Mouse (Mus musculus) testis, adult 2 months (tissue): Measurements from ENCODE around the gene Otulin. TPM values are rescaled to one million over a fixed set of nuclear protein-coding genes. Genes with fewer than 3 reads are reported as not detected.

Source experiments
- H3K27ac ChIP-seq: fragments of 200-500 bp; 2 replicates; pipeline ENCODE4 v1.5.1; 2012; ENCODE audit warnings: low read depth, low read length; ENCODE audit not compliant: control insufficient read depth, insufficient read depth
- H3K27me3 ChIP-seq: fragments of 200-500 bp; 2 replicates; pipeline ENCODE4 v1.6.1; 2012; ENCODE audit warnings: mild to moderate bottlenecking, low read length, moderate library complexity; ENCODE audit not compliant: control insufficient read depth, insufficient read depth
- H3K36me3 ChIP-seq: fragments of 200-500 bp; 2 replicates; pipeline ENCODE4 v1.6.1; 2012; ENCODE audit warnings: mild to moderate bottlenecking, low read length; ENCODE audit not compliant: control insufficient read depth, insufficient read depth
- H3K4me1 ChIP-seq: fragments of 200-500 bp; 2 replicates; pipeline ENCODE4 v1.6.1; 2012; ENCODE audit warnings: low read length; ENCODE audit not compliant: control insufficient read depth, insufficient read depth
- H3K4me3 ChIP-seq: fragments of 200-500 bp; 2 replicates; pipeline ENCODE4 v1.5.1; 2012; ENCODE audit warnings: low read depth, mild to moderate bottlenecking, low read length, moderate library complexity, mixed read lengths; ENCODE audit not compliant: control insufficient read depth
- CTCF ChIP-seq: fragments of 200-500 bp; IDR thresholded peaks from 2 replicates; pipeline ENCODE4 v1.5.1; 2012; ENCODE audit warnings: low read depth, mild to moderate bottlenecking, inconsistent platforms, low read length, moderate library complexity; ENCODE audit not compliant: control insufficient read depth, insufficient read depth, insufficient replicate concordance
- POLR2A ChIP-seq: fragments of 200-500 bp; IDR thresholded peaks from 2 replicates; pipeline ENCODE4 v1.6.1; 2012; ENCODE audit warnings: low read depth, mild to moderate bottlenecking, inconsistent platforms, low read length, moderate library complexity; ENCODE audit not compliant: control insufficient read depth
- polyA plus RNA-seq: library from polyadenylated mRNA; depleted of rRNA; stranded (reverse); fragments of >200 nt; gene quantifications from 2 replicates; pipeline ENCODE4 v1.2.3, GENCODE M21; 2012

The Otulin gene
- polyA plus RNA-seq, 1 experiment = 11.2 TPM

DNA sequence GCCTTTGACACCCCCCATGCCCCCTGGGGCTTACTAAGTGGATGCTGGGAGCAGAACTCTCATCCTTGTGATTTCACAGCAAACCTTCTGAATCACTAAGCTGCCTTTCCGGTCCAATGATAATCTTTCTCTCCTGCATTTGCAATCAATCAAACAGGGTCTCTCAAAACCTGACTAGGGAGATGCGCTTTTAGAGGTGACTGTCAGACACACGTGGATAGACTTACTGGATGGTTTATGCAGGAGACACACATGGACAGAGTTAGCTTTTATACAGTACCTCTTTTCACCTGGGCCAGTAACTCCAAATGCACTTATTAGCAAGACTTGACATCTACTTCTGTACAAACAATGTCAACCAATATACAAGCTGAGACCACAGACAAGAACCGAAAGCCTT, 33.0 kb downstream of the Otulin start:
- Histone ChIP-seq H3K36me3 (no peaks in the 10 kb centered on the region; the same call in 1 of the 2 replicates), H3K4me1 (no peaks in the 10 kb centered on the region), H3K27me3 (no peaks in the 10 kb centered on the region), H3K27ac (no peak overlapping the region), H3K4me3 (no peak overlapping the region)
- no peak for TF ChIP-seq CTCF
- no peak for TF ChIP-seq POLR2A

DNA sequence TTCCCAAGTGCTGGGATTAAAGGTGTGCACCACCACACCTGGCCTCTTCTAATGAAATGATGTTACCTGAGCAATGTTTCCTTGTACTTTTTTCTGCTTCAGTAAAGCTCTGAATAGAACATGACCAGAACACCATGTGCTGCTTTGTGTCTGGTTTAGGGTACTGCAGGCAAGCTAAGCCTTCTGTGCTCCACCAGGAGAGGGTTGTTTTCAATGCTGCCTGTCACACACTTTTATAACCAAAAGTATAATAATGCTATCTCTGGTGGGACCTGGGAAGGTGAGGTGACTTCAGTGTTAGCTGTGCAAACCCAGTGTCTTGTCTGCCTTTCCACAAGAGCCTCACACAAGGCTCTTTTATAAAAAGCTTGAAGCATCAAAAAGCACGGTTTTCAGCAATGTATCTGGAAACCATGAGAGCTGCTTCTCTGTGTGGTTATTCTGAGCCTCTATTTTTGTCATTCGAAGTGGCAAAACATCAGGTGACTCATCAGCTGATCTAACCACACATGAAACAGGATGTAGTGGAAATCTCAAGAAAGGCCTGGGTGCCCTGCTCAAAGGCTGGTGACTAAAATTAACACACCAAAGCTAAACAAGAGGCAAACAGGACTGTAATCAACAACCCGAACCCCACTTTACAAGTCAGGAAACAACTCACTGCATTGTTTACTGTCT, 33.9 kb downstream of the Otulin start:
- H3K4me1 ChIP-seq = no peaks in the 10 kb centered on the region
- TF ChIP-seq CTCF (no peak), POLR2A (no peak)
- no peak overlapping the region for H3K27ac ChIP-seq
- no peaks in the 10 kb centered on the region; the same call in 1 of the 2 replicates for H3K36me3 ChIP-seq
- H3K27me3 ChIP-seq = no peaks in the 10 kb centered on the region
- no peak overlapping the region for H3K4me3 ChIP-seq

DNA sequence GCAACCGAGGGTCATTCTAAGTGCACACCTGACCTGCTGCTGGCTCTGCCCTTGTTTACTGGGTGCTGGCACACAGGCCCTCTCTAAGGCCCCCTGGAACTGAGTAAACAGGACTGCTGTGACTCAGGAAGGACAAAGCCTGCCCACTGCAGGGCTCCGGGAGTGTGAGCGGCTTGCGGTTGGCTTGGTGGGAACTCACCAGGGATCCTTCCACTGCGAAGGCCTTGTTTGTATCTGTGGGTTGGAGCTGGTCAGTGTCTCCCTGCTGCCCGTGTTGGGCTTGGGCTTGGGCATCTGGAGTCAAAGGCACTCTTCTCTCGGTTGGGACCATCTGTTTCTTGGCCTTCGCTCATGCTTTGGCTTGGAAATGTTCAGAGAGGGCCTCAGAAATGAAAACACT, 34.9 kb downstream of the Otulin start:
- no peak overlapping the region for H3K4me3 ChIP-seq
- no peak overlapping the region for H3K27ac ChIP-seq
- no peaks in the 10 kb centered on the region; the same call in 1 of the 2 replicates for H3K36me3 ChIP-seq
- no peaks in the 10 kb centered on the region for H3K4me1 ChIP-seq
- H3K27me3 ChIP-seq = no peaks in the 10 kb centered on the region
- TF ChIP-seq CTCF = no peak
- no peak for TF ChIP-seq POLR2A

- Histone ChIP-seq H3K36me3 (no peaks in the 10 kb centered on the region; the same call in 1 of the 2 replicates), H3K27me3 (no peaks in the 10 kb centered on the region), H3K4me3 (no peak overlapping the region), H3K27ac (no peak overlapping the region), H3K4me1 (no peaks in the 10 kb centered on the region)
- TF ChIP-seq POLR2A = no peak
- TF ChIP-seq CTCF = no peak
Observed at GRCm38 (mm10) chr15:27594973-27595372, 35.5 kb downstream of the Otulin start.

DNA sequence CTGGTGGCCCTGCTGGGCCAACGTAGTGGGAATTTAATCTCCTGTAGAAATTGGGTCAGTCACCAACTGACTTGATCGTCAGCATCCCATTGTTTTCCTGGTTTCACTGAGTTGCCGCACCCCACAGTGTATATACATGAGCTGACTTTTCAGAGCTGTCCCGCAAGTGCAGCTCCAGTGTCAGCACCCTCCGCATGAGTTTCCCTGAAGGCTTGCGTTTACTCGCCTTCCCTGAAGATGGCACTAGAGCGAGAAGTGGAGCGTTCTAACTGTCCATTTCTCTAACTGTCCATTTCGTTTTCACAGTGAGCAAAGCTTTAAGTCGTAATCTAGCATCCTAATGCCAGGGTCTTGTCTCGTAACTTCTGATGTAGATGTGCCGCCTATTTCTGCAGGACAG, 36.8 kb downstream of the Otulin start:
- Histone ChIP-seq H3K4me3 (no peak overlapping the region), H3K27me3 (no peaks in the 10 kb centered on the region), H3K27ac (no peak overlapping the region), H3K36me3 (no peaks in the 10 kb centered on the region; the same call in 1 of the 2 replicates), H3K4me1 (no peaks in the 10 kb centered on the region)
- no peak for TF ChIP-seq CTCF
- no peak for TF ChIP-seq POLR2A

DNA sequence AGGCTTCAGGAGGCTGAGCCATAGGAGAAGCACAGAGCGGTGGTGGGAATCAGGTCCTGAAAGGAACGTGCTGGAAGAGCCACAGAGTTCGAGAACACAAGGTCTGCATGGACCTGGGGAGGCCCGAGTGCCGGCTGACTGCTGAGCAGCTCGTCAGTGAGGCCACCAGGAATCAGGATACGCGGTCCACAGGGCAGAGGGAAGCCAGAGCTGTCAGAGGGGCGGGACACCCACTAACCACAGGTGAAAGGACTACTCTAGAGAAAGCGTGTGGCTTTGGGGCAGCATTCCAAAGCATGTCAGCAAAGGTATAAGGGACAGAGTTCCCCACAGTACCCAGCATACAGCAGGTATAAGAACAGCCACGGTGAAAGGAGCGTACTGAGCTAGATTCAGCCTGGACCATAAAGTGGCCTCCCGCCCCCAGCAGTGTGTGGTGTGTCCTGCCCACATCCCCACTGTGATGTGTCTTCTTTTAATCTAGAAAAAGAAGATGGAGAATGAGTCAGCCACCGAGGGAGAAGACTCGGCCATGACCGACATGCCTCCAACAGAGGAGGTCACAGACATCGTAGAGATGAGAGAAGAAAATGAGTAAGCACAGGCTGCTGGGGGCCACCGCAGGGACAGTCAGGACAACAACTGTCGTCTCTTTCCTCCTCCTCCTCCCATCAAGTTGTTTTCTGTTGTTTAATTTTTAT, 37.7 kb downstream of the Otulin start:
- Histone ChIP-seq H3K27me3 (no peaks in the 10 kb centered on the region), H3K4me3 (no peak overlapping the region), H3K36me3 (no peaks in the 10 kb centered on the region; the same call in 1 of the 2 replicates), H3K27ac (no peak overlapping the region), H3K4me1 (no peaks in the 10 kb centered on the region)
- TF ChIP-seq CTCF = no peak
- no peak for TF ChIP-seq POLR2A

- TF ChIP-seq CTCF (no peak), POLR2A (no peak)
- Histone ChIP-seq H3K4me3 (no peak overlapping the region), H3K36me3 (no peaks in the 10 kb centered on the region; the same call in 1 of the 2 replicates), H3K4me1 (no peaks in the 10 kb centered on the region), H3K27me3 (no peaks in the 10 kb centered on the region), H3K27ac (no peak overlapping the region)
Observed at GRCm38 (mm10) chr15:27590812-27591211, 39.7 kb downstream of the Otulin start.
